Mouse (Mus musculus): Measurements from ENCODE around the gene Arhgap6. TPM values are rescaled to one million over a fixed set of nuclear protein-coding genes. Genes with fewer than 3 reads are reported as not detected.

The Arhgap6 gene
- total and polyA plus RNA-seq, 2 experiments from 2014 or later: 1.3 to 2.2 TPM

DNA sequence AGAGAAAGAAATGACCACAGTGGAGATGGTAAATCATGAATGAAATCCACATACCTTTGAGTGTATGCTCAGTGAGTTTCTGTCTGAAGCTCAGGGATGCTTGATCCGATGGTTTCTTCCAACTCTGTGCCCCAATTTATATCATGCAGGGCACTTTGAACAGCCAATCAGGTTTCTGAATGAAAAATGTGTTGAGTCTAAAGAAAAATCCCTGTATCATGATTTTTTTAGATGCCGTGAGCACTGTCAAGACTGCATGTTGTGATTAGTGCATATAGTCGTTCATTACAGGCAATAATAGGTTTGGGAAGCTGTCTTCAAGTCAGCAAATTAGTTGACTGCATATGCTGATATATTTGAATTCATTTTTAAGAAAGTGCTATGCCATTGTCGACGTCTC, 392.2 kb downstream of the Arhgap6 start, which contains the start of gene Amelx:
Gene Amelx, minus strand, starts transcription at position 101 of the 400 bp plus-strand sequence.
- no peak for TF ChIP-seq CTCF (IDR thresholded peaks at IDR 0.05; ENCODE audit: low read depth)

DNA sequence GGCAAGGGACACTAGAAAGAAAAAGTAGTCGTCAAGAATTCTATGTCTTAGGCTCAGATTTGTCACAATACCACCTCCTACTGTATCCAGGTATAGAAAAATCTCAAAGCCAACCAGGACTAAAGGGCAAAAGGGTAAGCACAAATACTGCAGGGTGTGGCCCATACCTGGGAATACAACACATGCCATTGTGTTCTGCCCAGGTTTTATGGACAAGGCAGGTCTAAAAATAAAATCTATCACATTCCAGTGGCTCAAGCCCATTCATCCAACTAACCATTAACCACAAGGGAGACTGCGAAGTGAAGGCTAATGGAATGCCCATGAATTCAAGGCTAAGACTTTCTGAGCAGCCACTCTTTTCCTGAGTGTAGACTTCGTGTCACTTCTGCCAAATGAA, 415.1 kb downstream of the Arhgap6 start:
- ATAC-seq: no peak
- Histone ChIP-seq H3K9me3 (ENCODE audit: low read length) (no peaks in the 10 kb centered on the region), H3K4me1 (ENCODE audit: insufficient read depth, low read length) (no peaks in the 10 kb centered on the region), H3K9ac (replicated peaks; ENCODE audit: low read length) (no peak overlapping the region), H3K27me3 (ENCODE audit: insufficient read depth, low read length) (no peaks in the 10 kb centered on the region), H3K27ac (no peak overlapping the region), H3K4me3 (ENCODE audit: low read length) (no peak overlapping the region), H3K4me2 (ENCODE audit: low read depth, low read length) (no peak overlapping the region), H3K36me3 (ENCODE audit: insufficient read depth, low read length) (no peaks in the 10 kb centered on the region)
- WGBS: 64% methylated on average over 3 of the region's 3 CpGs
- no peak for DNase-seq (ENCODE audit: low spot score)
- no peak for TF ChIP-seq CTCF (IDR thresholded peaks at IDR 0.05; ENCODE audit: low read depth)

More for the DNA sequence above, 392.2 kb downstream of the Arhgap6 start, which contains the start of gene Amelx:
- Histone ChIP-seq H3K36me3 (ENCODE audit: insufficient read depth, low read length) (no peaks in the 10 kb centered on the region), H3K9me3 (ENCODE audit: low read length) (no peaks in the 10 kb centered on the region), H3K27ac (no peak within 1 kb of the TSS), H3K27me3 (ENCODE audit: insufficient read depth, low read length) (no peaks in the 10 kb centered on the region), H3K4me1 (ENCODE audit: insufficient read depth, low read length) (no peaks in the 10 kb centered on the region), H3K4me2 (ENCODE audit: low read depth, low read length) (no peak within 1 kb of the TSS), H3K9ac (replicated peaks; ENCODE audit: low read length) (no peak within 1 kb of the TSS), H3K4me3 (ENCODE audit: low read length) (no peak within 1 kb of the TSS)
- DNase-seq (ENCODE audit: low spot score): no peak
- no peak for ATAC-seq
- 81% methylated on average over 5 of the region's 5 CpGs for WGBS

DNA sequence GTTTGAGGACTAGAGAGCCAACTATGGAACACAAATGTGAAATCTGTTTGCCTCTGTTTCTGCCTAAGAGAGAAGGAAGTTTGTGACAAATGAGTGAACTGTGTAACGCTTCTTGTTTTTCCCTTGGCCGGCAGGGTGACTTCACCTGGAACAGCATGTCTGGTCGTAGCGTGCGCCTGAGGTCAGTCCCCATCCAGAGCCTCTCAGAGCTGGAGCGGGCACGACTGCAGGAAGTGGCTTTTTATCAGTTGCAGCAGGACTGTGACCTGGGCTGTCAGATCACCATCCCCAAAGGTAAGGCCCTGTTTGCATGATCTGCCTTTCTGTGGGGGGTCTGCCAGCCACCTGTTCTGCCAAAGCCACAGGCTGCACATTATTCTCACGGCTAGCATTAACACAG, 425.2 kb downstream of the Arhgap6 start:
- H3K27ac ChIP-seq: no peak overlapping the region
- no peak overlapping the region for H3K4me3 ChIP-seq (ENCODE audit: low read length)
- no peaks in the 10 kb centered on the region for H3K36me3 ChIP-seq (ENCODE audit: insufficient read depth, low read length)
- H3K9ac ChIP-seq (replicated peaks; ENCODE audit: low read length): no peak overlapping the region
- no peak for ATAC-seq
- DNase-seq (ENCODE audit: low spot score): no peak
- H3K9me3 ChIP-seq (ENCODE audit: low read length): no peaks in the 10 kb centered on the region
- no peaks in the 10 kb centered on the region for H3K27me3 ChIP-seq (ENCODE audit: insufficient read depth, low read length)
- H3K4me2 ChIP-seq (ENCODE audit: low read depth, low read length): no peak overlapping the region
- no peak for TF ChIP-seq CTCF (IDR thresholded peaks at IDR 0.05; ENCODE audit: low read depth)
- no peaks in the 10 kb centered on the region for H3K4me1 ChIP-seq (ENCODE audit: insufficient read depth, low read length)
- WGBS: 76% methylated on average over 8 of the region's 8 CpGs

DNA sequence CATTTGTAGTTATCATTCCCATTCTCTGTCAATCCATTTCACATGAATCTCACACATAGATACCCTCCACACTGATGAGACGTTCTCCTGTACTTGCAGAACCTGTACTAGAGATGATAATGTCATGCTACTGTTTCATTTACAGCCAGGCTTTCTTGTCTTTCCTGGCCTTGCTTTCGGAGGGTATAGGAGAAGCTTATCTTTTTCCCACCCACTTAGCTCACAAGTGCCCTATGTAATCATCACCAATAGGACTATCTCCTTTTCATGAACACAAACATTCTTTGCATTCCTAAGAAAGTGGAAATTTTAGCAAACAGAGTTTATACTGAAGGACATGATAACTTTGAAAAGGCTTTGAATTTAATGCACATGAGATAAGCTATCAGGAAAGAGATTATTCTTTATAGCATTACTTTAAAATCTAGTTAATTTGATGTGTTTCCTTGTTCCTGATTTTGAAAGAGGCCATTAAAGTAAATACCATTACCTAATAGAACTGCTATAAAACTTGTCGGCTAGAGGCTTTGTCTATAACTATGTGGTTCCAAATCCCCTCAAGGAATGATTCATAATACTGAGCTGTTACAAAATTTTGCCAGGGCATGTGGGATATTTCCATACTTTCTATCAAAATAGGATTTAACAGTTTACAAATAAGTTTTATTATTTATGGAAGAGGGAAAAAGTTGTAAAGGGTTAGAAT, 427.6 kb downstream of the Arhgap6 start:
- Histone ChIP-seq H3K4me1 (ENCODE audit: insufficient read depth, low read length) (no peaks in the 10 kb centered on the region), H3K4me2 (ENCODE audit: low read depth, low read length) (no peak overlapping the region), H3K9me3 (ENCODE audit: low read length) (no peaks in the 10 kb centered on the region), H3K27ac (no peak overlapping the region), H3K4me3 (ENCODE audit: low read length) (no peak overlapping the region), H3K36me3 (ENCODE audit: insufficient read depth, low read length) (no peaks in the 10 kb centered on the region), H3K27me3 (ENCODE audit: insufficient read depth, low read length) (no peaks in the 10 kb centered on the region), H3K9ac (replicated peaks; ENCODE audit: low read length) (no peak overlapping the region)
- WGBS: 83% methylated on average over 3 of the region's 3 CpGs
- TF ChIP-seq CTCF (IDR thresholded peaks at IDR 0.05; ENCODE audit: low read depth): no peak
- DNase-seq (ENCODE audit: low spot score) (no peak), ATAC-seq (no peak)

DNA sequence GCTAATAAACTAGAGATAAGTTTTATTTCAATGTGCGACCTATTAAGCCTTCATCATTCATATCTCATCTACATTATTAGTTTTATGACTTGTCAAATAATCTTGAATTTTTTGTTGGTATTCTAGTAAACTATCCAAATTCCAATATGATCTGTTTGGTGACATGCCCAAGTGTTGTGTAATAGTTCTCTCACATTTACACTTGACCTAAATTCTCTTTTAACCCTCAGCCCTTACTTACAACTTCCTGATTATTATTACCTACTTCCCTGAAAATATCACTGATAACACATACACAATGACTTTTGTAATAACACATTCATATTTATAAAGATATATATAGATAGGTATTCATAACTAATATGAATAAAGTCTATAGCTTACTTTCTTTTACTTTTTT, 461.0 kb downstream of the Arhgap6 start:
- ATAC-seq: no peak
- Histone ChIP-seq H3K9ac (replicated peaks; ENCODE audit: low read length) (no peak overlapping the region), H3K9me3 (ENCODE audit: low read length) (no peaks in the 10 kb centered on the region), H3K4me1 (ENCODE audit: insufficient read depth, low read length) (no peaks in the 10 kb centered on the region), H3K27me3 (ENCODE audit: insufficient read depth, low read length) (no peaks in the 10 kb centered on the region), H3K4me3 (ENCODE audit: low read length) (no peak overlapping the region), H3K27ac (no peak overlapping the region), H3K4me2 (ENCODE audit: low read depth, low read length) (no peak overlapping the region), H3K36me3 (ENCODE audit: insufficient read depth, low read length) (no peaks in the 10 kb centered on the region)
- no peak for DNase-seq (ENCODE audit: low spot score)
- no peak for TF ChIP-seq CTCF (IDR thresholded peaks at IDR 0.05; ENCODE audit: low read depth)
- 74% methylated on average over 1 of the region's 1 CpGs for WGBS

DNA sequence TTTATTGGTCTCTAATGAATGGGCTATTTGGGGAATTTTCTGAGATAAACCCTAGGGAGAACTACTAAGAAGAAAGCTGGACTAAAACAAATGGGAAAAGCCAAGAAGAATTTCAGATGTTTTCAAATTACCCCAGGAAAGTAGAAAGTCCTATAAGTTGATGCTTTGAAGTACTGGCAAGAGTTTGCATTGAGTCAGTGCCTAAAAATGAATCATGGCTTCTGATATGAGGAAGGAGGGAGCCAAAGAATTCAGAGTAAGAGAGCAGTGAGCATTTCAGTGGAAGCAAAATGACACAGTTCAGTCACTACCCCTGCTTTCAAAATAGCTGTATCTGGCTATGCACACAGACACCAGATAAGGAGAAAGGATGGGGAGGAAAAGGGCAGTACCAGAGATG, 461.8 kb downstream of the Arhgap6 start:
- ATAC-seq: no peak
- no peak overlapping the region for H3K27ac ChIP-seq
- H3K4me1 ChIP-seq (ENCODE audit: insufficient read depth, low read length): no peaks in the 10 kb centered on the region
- H3K36me3 ChIP-seq (ENCODE audit: insufficient read depth, low read length): no peaks in the 10 kb centered on the region
- H3K9me3 ChIP-seq (ENCODE audit: low read length): no peaks in the 10 kb centered on the region
- no peaks in the 10 kb centered on the region for H3K27me3 ChIP-seq (ENCODE audit: insufficient read depth, low read length)
- no peak for TF ChIP-seq CTCF (IDR thresholded peaks at IDR 0.05; ENCODE audit: low read depth)
- DNase-seq (ENCODE audit: low spot score): no peak
- no peak overlapping the region for H3K4me3 ChIP-seq (ENCODE audit: low read length)
- no peak overlapping the region for H3K9ac ChIP-seq (replicated peaks; ENCODE audit: low read length)
- H3K4me2 ChIP-seq (ENCODE audit: low read depth, low read length): no peak overlapping the region

DNA sequence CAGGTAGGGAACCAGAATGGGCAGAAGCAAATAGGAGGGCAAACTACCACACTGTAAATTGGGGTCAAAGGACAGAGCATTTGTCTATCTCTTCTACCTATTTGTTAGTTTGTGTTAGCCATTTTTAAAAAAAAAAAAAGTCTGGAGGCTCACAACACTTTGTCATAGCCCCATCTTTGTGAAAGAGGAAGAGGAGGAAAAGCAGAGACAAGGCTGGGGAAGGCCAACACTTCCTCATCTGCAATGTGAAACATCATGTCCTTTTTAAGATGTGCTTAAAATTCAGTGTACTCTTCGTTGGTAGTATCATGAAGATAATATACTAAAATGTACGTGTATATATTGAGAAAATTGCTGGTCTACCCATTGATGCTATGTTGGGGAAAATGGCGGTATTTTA, 466.1 kb downstream of the Arhgap6 start:
- H3K27me3 ChIP-seq (ENCODE audit: insufficient read depth, low read length): no peaks in the 10 kb centered on the region
- no peak overlapping the region for H3K27ac ChIP-seq
- no peak overlapping the region for H3K4me3 ChIP-seq (ENCODE audit: low read length)
- no peaks in the 10 kb centered on the region for H3K9me3 ChIP-seq (ENCODE audit: low read length)
- no peak for DNase-seq (ENCODE audit: low spot score)
- 82% methylated on average over 3 of the region's 3 CpGs for WGBS
- ATAC-seq: no peak
- H3K4me2 ChIP-seq (ENCODE audit: low read depth, low read length): no peak overlapping the region
- H3K36me3 ChIP-seq (ENCODE audit: insufficient read depth, low read length): no peaks in the 10 kb centered on the region
- no peaks in the 10 kb centered on the region for H3K4me1 ChIP-seq (ENCODE audit: insufficient read depth, low read length)
- H3K9ac ChIP-seq (replicated peaks; ENCODE audit: low read length): no peak overlapping the region
- TF ChIP-seq CTCF (IDR thresholded peaks at IDR 0.05; ENCODE audit: low read depth): no peak
